Mouse (Mus musculus) CH12.LX (cell line): ENCODE data around the gene Sgca. TPM values are rescaled to one million over a fixed set of nuclear protein-coding genes. Genes with fewer than 3 reads are reported as not detected.
"Not testable (repeated sequence)": the region's sequence is repeated elsewhere in the genome, so short reads cannot be mapped to it uniquely, and the experiment has no call there.

Experiments
- DNase-seq: peaks from one replicate; pipeline ENCODE4 v3.0.0-alpha.2; 2013; ENCODE audit errors: extremely low read depth
- H3K27ac ChIP-seq: 2 replicates; pipeline ENCODE4 v1.5.1; 2012; ENCODE audit warnings: low read depth, mild to moderate bottlenecking, control low read depth, moderate library complexity; ENCODE audit not compliant: insufficient read depth
- H3K27me3 ChIP-seq: replicated peaks from 2 replicates; pipeline ENCODE3; 2012; ENCODE audit warnings: inconsistent platforms
- H3K36me3 ChIP-seq, 2 experiments: replicated peaks in 1 of 2; 2 replicates each; pipeline versions ENCODE3 to v1.6.1; 2012; ENCODE audit warnings: inconsistent platforms in 1 of 2, low read length in 1 of 2, mild to moderate bottlenecking in 1 of 2, mixed read lengths in 1 of 2, moderate library complexity in 1 of 2; ENCODE audit not compliant: control insufficient read depth in 1 of 2, insufficient read depth in 1 of 2
- H3K4me1 ChIP-seq, 2 experiments: 2 replicates each; pipeline ENCODE4 v1.6.1; 2012; ENCODE audit warnings: inconsistent platforms in 1 of 2, moderate library complexity in 1 of 2; ENCODE audit not compliant: insufficient read depth in 2 of 2, control insufficient read depth in 1 of 2
- H3K4me2 ChIP-seq: 2 replicates; pipeline ENCODE4 v1.6.1; 2012; ENCODE audit warnings: low read depth, mild to moderate bottlenecking, control low read depth; ENCODE audit not compliant: poor library complexity, insufficient read depth, severe bottlenecking
- H3K4me3 ChIP-seq, 3 experiments: fragments of 150-350 bp in 1 of 3; sonication (generic) in 1 of 3; replicated peaks in 1 of 3; 2 replicates each; pipeline versions ENCODE3 to v1.5.1; 2011 to 2012; ENCODE audit warnings: low read depth in 2 of 3, low read length in 2 of 3, mild to moderate bottlenecking in 2 of 3, moderate library complexity in 2 of 3, control low read depth in 1 of 3, improper control_type of control experiment in 1 of 3, inconsistent platforms in 1 of 3, mixed read lengths in 1 of 3; ENCODE audit not compliant: poor library complexity in 1 of 3
- H3K79me2 ChIP-seq: replicated peaks from 2 replicates; pipeline ENCODE4 v1.6.1; 2012; ENCODE audit warnings: mild to moderate bottlenecking, moderate library complexity; ENCODE audit not compliant: control insufficient read depth, poor library complexity, insufficient read depth, severe bottlenecking; ENCODE audit errors: extremely low read depth
- H3K9ac ChIP-seq: 2 replicates; pipeline ENCODE4 v1.6.1; 2012; ENCODE audit warnings: low read depth, mild to moderate bottlenecking, control low read depth, moderate library complexity; ENCODE audit not compliant: insufficient read depth
- H3K9me3 ChIP-seq: replicated peaks from 2 replicates; pipeline ENCODE3; 2012; ENCODE audit warnings: low read length, inconsistent platforms, mixed read lengths
- ETS1 ChIP-seq: conservative IDR thresholded peaks from 2 replicates; pipeline ENCODE4 v1.6.1; 2012; ENCODE audit warnings: low read depth, mild to moderate bottlenecking, inconsistent platforms, low read length, improper control_type of control experiment, moderate library complexity
- MXI1 ChIP-seq: IDR thresholded peaks from 2 replicates; pipeline ENCODE4 v1.6.1; 2011; ENCODE audit warnings: mild to moderate bottlenecking, low read depth, low read length, improper control_type of control experiment
- NELFE ChIP-seq: IDR thresholded peaks from 2 replicates; pipeline ENCODE4 v1.6.1; 2011; ENCODE audit warnings: low read depth, low read length, improper control_type of control experiment
- POLR2A ChIP-seq: IDR thresholded peaks from 2 replicates; pipeline ENCODE4 v1.6.1; 2011; ENCODE audit warnings: low read depth, mild to moderate bottlenecking, improper control_type of control experiment, low read length
- POLR2AphosphoS2 ChIP-seq: IDR thresholded peaks from 2 replicates; pipeline ENCODE4 v1.6.1; 2011; ENCODE audit warnings: low read depth, low read length, improper control_type of control experiment
- SMC3 ChIP-seq: IDR thresholded peaks from 2 replicates; pipeline ENCODE4 v1.6.1; 2011; ENCODE audit warnings: low read depth, low read length, improper control_type of control experiment
- USF1 ChIP-seq: IDR thresholded peaks from 2 replicates; pipeline ENCODE4 v1.6.1; 2014; ENCODE audit warnings: low read depth, mild to moderate bottlenecking, inconsistent platforms, low read length, improper control_type of control experiment
- ZC3H11A ChIP-seq: IDR thresholded peaks from 2 replicates; pipeline ENCODE4 v1.6.1; 2012; ENCODE audit warnings: low read depth, mild to moderate bottlenecking, inconsistent platforms, low read length, improper control_type of control experiment
- ZKSCAN1 ChIP-seq: IDR thresholded peaks from 2 replicates; pipeline ENCODE4 v1.6.1; 2012; ENCODE audit warnings: low read depth, inconsistent platforms, low read length, improper control_type of control experiment, borderline replicate concordance
- ZMIZ1 ChIP-seq: IDR thresholded peaks from 2 replicates; pipeline ENCODE4 v1.6.1; 2012; ENCODE audit warnings: low read depth, mild to moderate bottlenecking, inconsistent platforms, low read length, improper control_type of control experiment
- ZNF384 ChIP-seq: IDR thresholded peaks from 2 replicates; pipeline ENCODE4 v1.6.1; 2012; ENCODE audit warnings: low read depth, low read length, improper control_type of control experiment, inconsistent platforms
- dilution Hi-C: fragments of 300-500 bp; cut with MboI; formaldehyde crosslinking; loops from 2 replicates; pipeline ENCODE4 v1.14.3; 2020; ENCODE audit warnings: low sequenced_read_pairs; ENCODE audit not compliant: extremely low pct_unique_long_range_greater_than_20kb, extremely low pct_ligation_motif_present
- in situ Hi-C: fragments of 300-500 bp; cut with MboI; formaldehyde crosslinking; loops from 3 replicates; pipeline ENCODE4 v1.14.3; 2019; ENCODE audit warnings: low sequenced_read_pairs, low pct_ligation_motif_present, low pct_unique_long_range_greater_than_20kb, mixed read lengths
- polyA plus RNA-seq: library from polyadenylated mRNA; unstranded; fragments of >175 nt; gene quantifications from 2 replicates; pipeline ENCODE4 v1.2.1, GENCODE M21; 2012; ENCODE audit warnings: low read depth; ENCODE audit not compliant: insufficient read length
- total RNA-seq, 2 experiments: library from RNA; depleted of rRNA; stranded (reverse); fragments of 300-350 nt in 1 of 2; fragments of >200 nt in 1 of 2; gene quantifications; 2 replicates each; pipeline ENCODE4 v1.2.3; 2012 to 2014

The Sgca gene
- total and polyA plus RNA-seq, 3 experiments = 0.08 to 0.39 TPM; not detected in 1

GRCm38 (mm10) chr11:95011416-95011815, 35.3 kb upstream of the Sgca start:
- no peaks in the 10 kb centered on the region for H3K36me3 ChIP-seq
- H3K4me2 ChIP-seq = no peak overlapping the region
- dilution Hi-C loops = no loop called here
- no peak overlapping the region for H3K9ac ChIP-seq
- in situ Hi-C loops = no loop called here
- H3K9me3 ChIP-seq = peaks cover 4% of the 10 kb centered on the region
- H3K4me1 ChIP-seq = peaks cover 2 to 10% of the 10 kb centered on the region in 2 experiments; a peak in 2 of 4 replicates
- DNase-seq = no peak
- no peak overlapping the region for H3K27ac ChIP-seq
- H3K79me2 ChIP-seq = no peaks in the 10 kb centered on the region
- H3K4me3 ChIP-seq = no peak overlapping the region
- no peak for TF ChIP-seq ZC3H11A
- no peak for TF ChIP-seq ETS1
- no peak for TF ChIP-seq USF1
- TF ChIP-seq SMC3 = no peak
- peaks cover 82% of the 10 kb centered on the region for H3K27me3 ChIP-seq

GRCm38 (mm10) chr11:95010841-95011403, 34.8 kb upstream of the Sgca start:
- DNase-seq, H3K79me2 ChIP-seq, in situ Hi-C loops, H3K9ac ChIP-seq, H3K27ac ChIP-seq, H3K4me3 ChIP-seq, H3K9me3 ChIP-seq, dilution Hi-C loops, H3K36me3 ChIP-seq, H3K4me2 ChIP-seq: not testable (repeated sequence)
- Histone ChIP-seq H3K4me1 (peaks cover 2 to 15% of the 10 kb centered on the region in 2 experiments; a peak in 2 of 4 replicates), H3K27me3 (peaks cover 77% of the 10 kb centered on the region)

GRCm38 (mm10) chr11:95010141-95010739, 34.1 kb upstream of the Sgca start:
- dilution Hi-C loops = no loop called here
- no peak for DNase-seq
- in situ Hi-C loops = no loop called here
- Histone ChIP-seq H3K4me3 (peak overlapping the region in 1 of 3 experiments; percentile 50), H3K9me3 (peaks cover 4% of the 10 kb centered on the region)
- TF ChIP-seq ZKSCAN1 = no peak
- TF ChIP-seq SMC3 = no peak
- TF ChIP-seq POLR2AphosphoS2 = no peak
- TF ChIP-seq POLR2A = no peak
- no peak for TF ChIP-seq ZC3H11A
- no peak for TF ChIP-seq MXI1
- TF ChIP-seq ZNF384 = no peak
- TF ChIP-seq NELFE = no peak
- TF ChIP-seq ZMIZ1 = no peak
- TF ChIP-seq ETS1 = no peak
- TF ChIP-seq USF1 = no peak
- TF ChIP-seq, all 38 proteins: peak for 0
- H3K9ac ChIP-seq = peak overlapping the region; percentile 39
- no peak overlapping the region for H3K27ac ChIP-seq
- H3K27me3 ChIP-seq = peaks cover 70% of the 10 kb centered on the region
- H3K79me2 ChIP-seq = no peaks in the 10 kb centered on the region
- peaks cover 2 to 21% of the 10 kb centered on the region in 2 experiments; a peak in 2 of 4 replicates for H3K4me1 ChIP-seq
- H3K4me2 ChIP-seq = peak overlapping the region; percentile 86
- H3K36me3 ChIP-seq = peaks cover 0 to 8% of the 10 kb centered on the region in 2 experiments
